Mouse (Mus musculus) embryonic fibroblast, embryonic 13.5 days (primary cell): Measurements from ENCODE around the gene Rtl6.

Experiments
- CTCF ChIP-seq: IDR thresholded peaks from 2 replicates; pipeline ENCODE4 v1.5.1; 2011; ENCODE audit warnings: mild to moderate bottlenecking, control low read depth, low read length, moderate library complexity, borderline replicate concordance; ENCODE audit not compliant: insufficient read depth
- POLR2A ChIP-seq: IDR thresholded peaks from 2 replicates; pipeline ENCODE4 v1.6.1; 2011; ENCODE audit warnings: low read depth, mild to moderate bottlenecking, control low read depth, low read length, moderate library complexity

- TF ChIP-seq CTCF (no peak), POLR2A (no peak)
Measured at GRCm38 (mm10) chr15:84506026-84506425, 51.6 kb downstream of the Rtl6 start.
